Mouse (Mus musculus) heart, adult 2 months (tissue): ENCODE data around the gene Rnf216. TPM values are rescaled to one million over a fixed set of nuclear protein-coding genes. Genes with fewer than 3 reads are reported as not detected.

Experiments
- DNase-seq, 2 experiments: peaks; one replicate each; pipeline ENCODE4 v3.0.0; 2021
- H3K27ac ChIP-seq: fragments of 200-600 bp; 2 replicates; pipeline ENCODE4 v1.8.1; 2022
- H3K27me3 ChIP-seq: fragments of 200-500 bp; 2 replicates; pipeline ENCODE4 v1.6.1; 2012; ENCODE audit warnings: mild to moderate bottlenecking, low read length, inconsistent platforms, mixed read lengths; ENCODE audit not compliant: control insufficient read depth, insufficient read depth
- H3K36me3 ChIP-seq: fragments of 200-500 bp; 2 replicates; pipeline ENCODE4 v1.6.1; 2012; ENCODE audit warnings: low read length, inconsistent platforms; ENCODE audit not compliant: control insufficient read depth, insufficient read depth
- H3K4me1 ChIP-seq: fragments of 200-500 bp; 2 replicates; pipeline ENCODE4 v1.6.1; 2011; ENCODE audit warnings: low read length; ENCODE audit not compliant: control insufficient read depth, insufficient read depth
- H3K4me3 ChIP-seq: fragments of 200-600 bp; 2 replicates; pipeline ENCODE4 v1.8.1; 2022
- H3K79me2 ChIP-seq: fragments of 200-500 bp; replicated peaks from 2 replicates; pipeline ENCODE4 v1.6.1; 2012; ENCODE audit warnings: mild to moderate bottlenecking, inconsistent platforms, low read length, moderate library complexity, mixed read lengths; ENCODE audit not compliant: control insufficient read depth, insufficient read depth
- H3K9ac ChIP-seq: fragments of 200-500 bp; 2 replicates; pipeline ENCODE4 v1.6.1; 2012; ENCODE audit warnings: low read depth, mild to moderate bottlenecking, control low read depth, inconsistent platforms, low read length, mixed read lengths
- CTCF ChIP-seq: fragments of 200-600 bp; IDR thresholded peaks from 2 replicates; pipeline ENCODE4 v1.8.1; 2022; ENCODE audit warnings: antibody characterized with exemption, mild to moderate bottlenecking, moderate library complexity
- EP300 ChIP-seq: fragments of 200-500 bp; IDR thresholded peaks from 2 replicates; pipeline ENCODE4 v1.6.1; 2011; ENCODE audit warnings: low read depth, low read length, control low read depth; ENCODE audit not compliant: insufficient read depth
- POLR2A ChIP-seq: fragments of 200-500 bp; IDR thresholded peaks from 2 replicates; pipeline ENCODE4 v1.6.1; 2011; ENCODE audit warnings: mild to moderate bottlenecking, low read depth, low read length, control low read depth; ENCODE audit not compliant: insufficient read depth
- WGBS: fragments of 180-500 bp; shearing (Covaris S2); methylation state at CpG from one replicate; pipeline ENCODE4 v1.1.7; 2018; 5-methylcytosine and 5-hydroxymethylcytosine counted together
- intact Hi-C: fragments of 180-260 bp; cut with DNase I; formaldehyde crosslinking; loops from one replicate; pipeline ENCODE4 v1.15.1; 2025
- long read RNA-seq: library from polyadenylated mRNA; stranded (forward); transcript quantifications from one replicate; pipeline ENCODE4 v2.0.0, GENCODE M21; 2021
- polyA plus RNA-seq: library from polyadenylated mRNA; depleted of rRNA; stranded (reverse); fragments of >200 nt; gene quantifications from 2 replicates; pipeline ENCODE4 v1.2.3, GENCODE M21; 2012; rRNA removed
- total RNA-seq, 2 experiments: library from RNA; stranded (reverse); gene quantifications; 2 replicates each; pipeline ENCODE4 v1.2.3; 2021

The Rnf216 gene
- total RNA-seq (10 to 100 TPM; 23.3 to 23.8 TPM), polyA plus RNA-seq (16.5 and 16.8 TPM in 2 replicates)
- long read RNA-seq, full-length matches to known transcripts: 3 of 7 reads
- long read RNA-seq, partial matches to known transcripts: 2 of 7 reads
- long read RNA-seq, other reads (novel, unspliced or antisense): 2 of 7 reads

GRCm38 (mm10) chr5:143112281-143113246, at the start of gene Rnf216:
Gene Rnf216 (minus strand): TSS chr5:143112994.
- TF ChIP-seq CTCF (peak; percentile 88), EP300 (0 out of 2 replicates have a peak, but pooled peaks have one; percentile 74), POLR2A (peak; percentile 80)

GRCm38 (mm10) chr5:143155534-143155933, 42.7 kb upstream of the Rnf216 start:
- H3K9ac ChIP-seq: no peak overlapping the region
- no peak for TF ChIP-seq EP300
- no peak for TF ChIP-seq POLR2A
- no peak for TF ChIP-seq CTCF
- 94% methylated on average over 3 of the region's 3 CpGs for WGBS
- intact Hi-C loops: no loop called here
- H3K27ac ChIP-seq: no peak overlapping the region
- no peaks in the 10 kb centered on the region for H3K4me1 ChIP-seq
- H3K36me3 ChIP-seq: no peaks in the 10 kb centered on the region
- H3K27me3 ChIP-seq: peaks cover 6% of the 10 kb centered on the region; the same call in 1 of the 2 replicates
- H3K79me2 ChIP-seq: no peaks in the 10 kb centered on the region
- no peak for DNase-seq
- no peak overlapping the region for H3K4me3 ChIP-seq

More at GRCm38 (mm10) chr5:143112281-143113246, at the start of gene Rnf216:
- DNase-seq: peak; percentile 94 to 95
- Histone ChIP-seq H3K27me3 (0 out of 2 replicates have a peak, but pooled peaks cover under 1% of the 10 kb centered on the region), H3K79me2 (peaks cover 11% of the 10 kb centered on the region), H3K9ac (peak within 1 kb of the TSS; percentile 92), H3K27ac (peak within 1 kb of the TSS; percentile 95), H3K4me1 (peaks cover 2% of the 10 kb centered on the region), H3K4me3 (peak within 1 kb of the TSS; percentile 92), H3K36me3 (peaks cover 5% of the 10 kb centered on the region)
- WGBS: 1% methylated on average over 93 of the region's 110 CpGs
- intact Hi-C loops: loop anchor here (5.0 kb wide), 1 partner anchor 70 kb away; the partner anchor contains the start of genes Rbak and Spdye4b

DNA sequence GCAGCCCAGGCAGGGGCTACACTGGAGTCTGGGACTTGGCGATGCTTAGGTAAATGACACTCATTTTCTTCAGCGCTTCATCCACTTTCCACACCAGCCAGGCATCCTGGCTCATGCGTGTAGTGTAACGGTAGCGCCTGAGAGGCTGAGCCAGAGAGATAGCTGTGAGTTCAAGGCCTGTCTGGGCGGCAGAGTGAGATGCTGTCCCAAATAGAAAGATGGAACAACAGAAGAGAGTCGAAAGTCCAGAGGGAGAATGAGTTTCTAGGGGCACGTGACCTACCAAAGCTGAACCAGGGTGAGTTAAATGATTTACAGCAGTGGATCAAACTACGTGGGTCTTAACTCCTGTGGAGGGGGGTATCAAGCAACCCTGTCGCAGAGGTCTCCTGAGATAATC, 41.0 kb upstream of the Rnf216 start:
- no peaks in the 10 kb centered on the region for H3K36me3 ChIP-seq
- no peak for DNase-seq
- H3K27me3 ChIP-seq: peaks cover 5% of the 10 kb centered on the region; the same call in 1 of the 2 replicates
- H3K4me3 ChIP-seq: no peak overlapping the region
- TF ChIP-seq CTCF (no peak), POLR2A (no peak), EP300 (no peak)
- H3K9ac ChIP-seq: no peak overlapping the region
- intact Hi-C loops: no loop called here
- 78% methylated on average over 10 of the region's 10 CpGs for WGBS
- H3K4me1 ChIP-seq: no peaks in the 10 kb centered on the region
- no peak overlapping the region for H3K27ac ChIP-seq
- no peaks in the 10 kb centered on the region for H3K79me2 ChIP-seq

GRCm38 (mm10) chr5:143150044-143150443, 37.2 kb upstream of the Rnf216 start:
- WGBS: 81% methylated on average over 2 of the region's 2 CpGs
- no peak overlapping the region for H3K9ac ChIP-seq
- H3K4me3 ChIP-seq: no peak overlapping the region
- intact Hi-C loops: no loop called here
- H3K27ac ChIP-seq: no peak overlapping the region
- H3K27me3 ChIP-seq: no peaks in the 10 kb centered on the region
- no peak for DNase-seq
- TF ChIP-seq CTCF: no peak
- H3K4me1 ChIP-seq: no peaks in the 10 kb centered on the region
- H3K36me3 ChIP-seq: no peaks in the 10 kb centered on the region
- no peaks in the 10 kb centered on the region for H3K79me2 ChIP-seq

DNA sequence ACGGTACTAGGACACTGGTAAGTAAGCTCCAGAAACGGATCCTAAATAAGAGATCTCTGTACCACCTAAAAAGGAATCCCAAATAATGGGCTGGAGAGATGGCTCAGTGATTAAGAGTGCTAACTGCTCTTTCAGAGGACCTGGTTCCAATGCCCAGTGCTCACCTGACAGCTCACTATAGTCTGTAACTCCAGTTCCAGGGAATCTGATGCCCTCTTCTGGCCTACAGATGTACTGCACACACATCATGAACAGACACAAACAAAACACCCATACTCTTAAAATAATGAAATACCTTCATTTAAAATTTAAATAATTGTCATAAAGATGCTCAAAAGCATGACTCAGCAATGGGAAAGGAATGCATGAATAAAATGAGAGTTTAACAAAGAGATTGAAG, 36.7 kb upstream of the Rnf216 start:
- no peak overlapping the region for H3K4me3 ChIP-seq
- no peaks in the 10 kb centered on the region for H3K36me3 ChIP-seq
- no peak for TF ChIP-seq CTCF
- no peak for TF ChIP-seq EP300
- no peak for TF ChIP-seq POLR2A
- no peaks in the 10 kb centered on the region for H3K27me3 ChIP-seq
- intact Hi-C loops: no loop called here
- H3K9ac ChIP-seq: no peak overlapping the region
- no peak overlapping the region for H3K27ac ChIP-seq
- no peaks in the 10 kb centered on the region for H3K79me2 ChIP-seq
- WGBS: 83% methylated on average over 2 of the region's 2 CpGs
- no peaks in the 10 kb centered on the region for H3K4me1 ChIP-seq
- DNase-seq: no peak

GRCm38 (mm10) chr5:143148661-143149060, 35.9 kb upstream of the Rnf216 start:
- no peak for TF ChIP-seq EP300
- no peak for TF ChIP-seq CTCF
- no peak for TF ChIP-seq POLR2A
- Histone ChIP-seq H3K27ac (no peak overlapping the region), H3K36me3 (no peaks in the 10 kb centered on the region), H3K4me1 (no peaks in the 10 kb centered on the region), H3K79me2 (no peaks in the 10 kb centered on the region), H3K4me3 (no peak overlapping the region), H3K27me3 (no peaks in the 10 kb centered on the region), H3K9ac (no peak overlapping the region)
- no peak for DNase-seq
- intact Hi-C loops: no loop called here
- WGBS: 80% methylated on average over 5 of the region's 5 CpGs
